In the genomic region with DNA sequence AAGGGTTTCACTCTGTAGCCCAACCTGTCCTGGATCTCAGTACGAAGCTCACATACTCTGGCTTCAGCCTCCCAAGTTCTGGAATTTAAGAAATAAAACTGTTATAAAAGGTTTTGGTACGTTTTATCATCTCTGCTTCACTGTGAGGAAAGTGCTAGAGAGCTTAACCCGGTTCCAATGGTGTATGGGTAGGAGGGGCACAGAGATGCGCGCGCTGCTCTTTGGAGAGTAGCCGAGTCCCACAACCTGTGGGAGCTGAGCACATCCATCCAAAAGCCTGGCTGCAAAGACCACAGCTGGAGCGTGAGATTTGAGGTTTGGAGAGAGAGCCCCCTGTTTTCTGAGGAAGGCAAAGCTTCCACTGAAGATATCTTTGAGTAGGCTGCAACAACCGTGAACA, we compare ENCODE assay signal across 8 mouse cellular contexts. TPM values are rescaled to one million over a fixed set of nuclear protein-coding genes. Genes with fewer than 3 reads are reported as not detected.
A peak's percentile ranks its signal among the peaks of the same experiment; 100 is the strongest.
DNase-seq lines count a peak whose midpoint lies in the region; ATAC-seq and TF ChIP-seq lines count a peak whose summit lies in the region.

No protein-coding gene starts in this region.

- no peaks in the 10 kb centered on the region for H3K9me3 ChIP-seq in embryonic facial prominence, embryonic 10.5 days
- no peaks in the 10 kb centered on the region for H3K9me3 ChIP-seq in intestine, embryonic 16.5 days (ENCODE audit: control insufficient read depth, low read length)
- no peaks in the 10 kb centered on the region for H3K9me3 ChIP-seq in neural tube, embryonic 11.5 days (ENCODE audit: control insufficient read depth, low read length)

- no peak for TF ChIP-seq CTCF in gastrocnemius, adult 2 months (IDR thresholded peaks at IDR 0.05)
- TF ChIP-seq CTCF in C2C12 (IDR thresholded peaks at IDR 0.05; ENCODE audit: control insufficient read depth, insufficient read depth, insufficient read length), result no peak

- H3K36me3 ChIP-seq in C2C12 (ENCODE audit: control insufficient read depth, insufficient read depth), result no peaks in the 10 kb centered on the region
- no peaks in the 10 kb centered on the region for H3K36me3 ChIP-seq in embryonic facial prominence, embryonic 10.5 days (replicated peaks)
- H3K36me3 ChIP-seq in intestine, embryonic 16.5 days (ENCODE audit: control insufficient read depth, insufficient read depth, low read length), result no peaks in the 10 kb centered on the region
- no peaks in the 10 kb centered on the region for H3K36me3 ChIP-seq in neural tube, embryonic 11.5 days (ENCODE audit: control insufficient read depth, insufficient read depth, low read length)

- under 1% methylated on average over 9 of the region's 9 CpGs for WGBS in embryonic facial prominence, embryonic 10.5 days
- WGBS in intestine, embryonic 16.5 days, result under 1% methylated on average over 9 of the region's 9 CpGs
- 2% methylated on average over 9 of the region's 9 CpGs for WGBS in neural tube, embryonic 11.5 days

- peak overlapping the region; percentile 76 for H3K4me2 ChIP-seq in intestine, embryonic 16.5 days (ENCODE audit: low read depth, low read length)
- H3K4me2 ChIP-seq in neural tube, embryonic 11.5 days (ENCODE audit: low read depth), result peak overlapping the region; percentile 45

- no peaks in the 10 kb centered on the region for H3K79me2 ChIP-seq in C2C12 (ENCODE audit: control insufficient read depth, insufficient read depth)

- no peaks in the 10 kb centered on the region for H3K27me3 ChIP-seq in C2C12 (ENCODE audit: control insufficient read depth, insufficient read depth, insufficient read length)
- no peaks in the 10 kb centered on the region for H3K27me3 ChIP-seq in embryonic facial prominence, embryonic 10.5 days (replicated peaks; ENCODE audit: low read depth, poor library complexity, severe bottlenecking)
- H3K27me3 ChIP-seq in intestine, embryonic 16.5 days (replicated peaks; ENCODE audit: control insufficient read depth, insufficient read depth, low read length), result no peaks in the 10 kb centered on the region
- no peaks in the 10 kb centered on the region for H3K27me3 ChIP-seq in neural tube, embryonic 11.5 days (ENCODE audit: control insufficient read depth, insufficient read depth, low read length)

- H3K9ac ChIP-seq in intestine, embryonic 16.5 days (ENCODE audit: low read depth, low read length), result peak overlapping the region; percentile 43; the same call in 1 of the 2 replicates
- H3K9ac ChIP-seq in neural tube, embryonic 11.5 days (ENCODE audit: low read length), result no peak overlapping the region

- peak; percentile 72 for ATAC-seq in intestine, embryonic 16.5 days
- ATAC-seq in neural tube, embryonic 11.5 days (ENCODE audit: insufficient read depth, low FRiP score, low TSS enrichment), result peak; percentile 66; the same call in 1 of the 2 replicates

- H3K79me3 ChIP-seq in C2C12 (ENCODE audit: low read depth), result no peaks in the 10 kb centered on the region

- peak overlapping the region; percentile 79 for H3K4me3 ChIP-seq in gastrocnemius, adult 2 months
- peak overlapping the region; percentile 23 for H3K4me3 ChIP-seq in C2C12 (ENCODE audit: insufficient read depth, poor library complexity, severe bottlenecking)
- peak overlapping the region; percentile 63 for H3K4me3 ChIP-seq in embryonic facial prominence, embryonic 10.5 days
- H3K4me3 ChIP-seq in intestine, embryonic 16.5 days (ENCODE audit: low read length), result peak overlapping the region; percentile 51
- H3K4me3 ChIP-seq in neural tube, embryonic 11.5 days (ENCODE audit: low read depth, low read length), result peak overlapping the region; percentile 38

- peaks cover 3% of the 10 kb centered on the region; the same call in 1 of the 2 replicates for H3K4me1 ChIP-seq in embryonic facial prominence, embryonic 10.5 days
- peaks cover 5% of the 10 kb centered on the region for H3K4me1 ChIP-seq in intestine, embryonic 16.5 days (ENCODE audit: control insufficient read depth, insufficient read depth, low read length)
- H3K4me1 ChIP-seq in neural tube, embryonic 11.5 days (ENCODE audit: control insufficient read depth, insufficient read depth, low read length), result no peaks in the 10 kb centered on the region

- intact Hi-C loops in gastrocnemius, adult 2 months (cut with DNase I), result loop anchor here (5.0 to 10.0 kb wide), 2 partner anchors 50 to 93 kb away; no protein-coding TSS in a partner anchor
- intact Hi-C loops in gastrocnemius, postnatal 36 days (cut with DNase I), result loop anchor here (10.0 kb wide), 1 partner anchor 113 kb away; no protein-coding TSS in a partner anchor

- H3ac ChIP-seq in C2C12 (ENCODE audit: control insufficient read depth, insufficient read length, low read depth), result no peak overlapping the region

- DNase-seq in gastrocnemius, adult 2 months, result peak; percentile 16
- DNase-seq in gastrocnemius, postnatal 36 days, result no peak
- DNase-seq in embryonic facial prominence, embryonic 10.5 days (ENCODE audit: low spot score), result peak; percentile 64
- DNase-seq in neural tube, embryonic 11.5 days (ENCODE audit: low spot score), result peak; percentile 56
- no peak for DNase-seq in adipocyte (ENCODE audit: low spot score)
- DNase-seq in gastrocnemius, postnatal 25 days, result no peak

- H3K27ac ChIP-seq in gastrocnemius, adult 2 months, result no peak overlapping the region
- no peak overlapping the region for H3K27ac ChIP-seq in embryonic facial prominence, embryonic 10.5 days (replicated peaks)
- no peak overlapping the region for H3K27ac ChIP-seq in intestine, embryonic 16.5 days (ENCODE audit: low read length)
- H3K27ac ChIP-seq in neural tube, embryonic 11.5 days (ENCODE audit: low read depth, low read length), result no peak overlapping the region

TF ChIP-seq in C2C12, 6 proteins besides CTCF, POLR2A, EP300 and RAD21:
- TF ChIP-seq USF1 (IDR thresholded peaks at IDR 0.05; ENCODE audit: low read depth) (no peak), CEBPB (IDR thresholded peaks at IDR 0.05; ENCODE audit: low read depth) (no peak), MYOG (IDR thresholded peaks at IDR 0.05; ENCODE audit: control insufficient read depth, extremely low read depth, insufficient read length) (no peak), MAX (IDR thresholded peaks at IDR 0.05) (no peak), MYOD1 (IDR thresholded peaks at IDR 0.05; ENCODE audit: control insufficient read depth, insufficient read length, low read depth) (no peak), FOSL1 (IDR thresholded peaks at IDR 0.05; ENCODE audit: insufficient read depth, low read length, poor library complexity, severe bottlenecking) (no peak)

RNA-seq across cellular contexts. Expression of a gene that starts 15.5 kb away (rescaled TPM):
- total RNA-seq in gastrocnemius, adult 2 months (2021), result not detected
- total RNA-seq in gastrocnemius, postnatal 36 days (2021), result not detected
- not detected for polyA plus RNA-seq in C2C12 (2012; fragmentation: generic; extraction: Trizol)
- polyA plus RNA-seq in embryonic facial prominence, embryonic 10.5 days (2016; fragmentation: Nextera tagmentation; extraction: Ambion mirVana), result 0.24 and 0.36 TPM in 2 replicates
- not detected in 2 replicates for polyA plus RNA-seq in intestine, embryonic 16.5 days (2015; fragmentation: Nextera tagmentation; extraction: Ambion mirVana)
- 0.30 TPM in 1 of 2 replicates, not detected in the other for polyA plus RNA-seq in neural tube, embryonic 11.5 days (2014; fragmentation: Nextera tagmentation; extraction: Ambion mirVana)
- total RNA-seq in gastrocnemius, postnatal 25 days (2021), result not detected

RNA-seq across cellular contexts. Expression of a gene that starts 19.3 kb away (rescaled TPM):
- total RNA-seq in gastrocnemius, adult 2 months (2021), result not detected
- total RNA-seq in gastrocnemius, postnatal 36 days (2021), result not detected
- not detected for polyA plus RNA-seq in C2C12 (2012; fragmentation: generic; extraction: Trizol)
- polyA plus RNA-seq in embryonic facial prominence, embryonic 10.5 days (2016; fragmentation: Nextera tagmentation; extraction: Ambion mirVana), result not detected in 2 replicates
- polyA plus RNA-seq in intestine, embryonic 16.5 days (2015; fragmentation: Nextera tagmentation; extraction: Ambion mirVana), result not detected in 2 replicates
- polyA plus RNA-seq in neural tube, embryonic 11.5 days (2014; fragmentation: Nextera tagmentation; extraction: Ambion mirVana), result not detected in 2 replicates
- not detected for total RNA-seq in gastrocnemius, postnatal 25 days (2021)

RNA-seq across cellular contexts. Expression of a gene that starts 34.9 kb away (rescaled TPM):
- not detected for total RNA-seq in gastrocnemius, adult 2 months (2021)
- not detected for total RNA-seq in gastrocnemius, postnatal 36 days (2021)
- polyA plus RNA-seq in C2C12 (2012; fragmentation: generic; extraction: Trizol), result not detected
- polyA plus RNA-seq in embryonic facial prominence, embryonic 10.5 days (2016; fragmentation: Nextera tagmentation; extraction: Ambion mirVana), result not detected in 2 replicates
- polyA plus RNA-seq in intestine, embryonic 16.5 days (2015; fragmentation: Nextera tagmentation; extraction: Ambion mirVana), result not detected in 2 replicates
- not detected in 2 replicates for polyA plus RNA-seq in neural tube, embryonic 11.5 days (2014; fragmentation: Nextera tagmentation; extraction: Ambion mirVana)
- total RNA-seq in gastrocnemius, postnatal 25 days (2021), result not detected

RNA-seq across cellular contexts. Expression of a gene that starts 35.2 kb away (rescaled TPM):
- 1 to 10 TPM; 6.9 to 8.7 TPM for total RNA-seq in gastrocnemius, adult 2 months (2021)
- total RNA-seq in gastrocnemius, postnatal 36 days (2021), result 1 to 10 TPM; 4.7 to 6.7 TPM
- 3.1 TPM for polyA plus RNA-seq in C2C12 (2012; fragmentation: generic; extraction: Trizol)
- polyA plus RNA-seq in embryonic facial prominence, embryonic 10.5 days (2016; fragmentation: Nextera tagmentation; extraction: Ambion mirVana), result 19.3 and 20.4 TPM in 2 replicates
- 6.6 and 7.9 TPM in 2 replicates for polyA plus RNA-seq in intestine, embryonic 16.5 days (2015; fragmentation: Nextera tagmentation; extraction: Ambion mirVana)
- polyA plus RNA-seq in neural tube, embryonic 11.5 days (2014; fragmentation: Nextera tagmentation; extraction: Ambion mirVana), result 14.8 and 19.6 TPM in 2 replicates
- 1 to 10 TPM; 4.5 to 5.0 TPM for total RNA-seq in gastrocnemius, postnatal 25 days (2021)

Comparison
In these comparisons a context has a peak if more than half of its experiments do, and no peak if none do; other contexts are left out.
1. DNase-seq: peak in gastrocnemius, adult 2 months (single experiment), embryonic facial prominence, embryonic 10.5 days (single experiment) and neural tube, embryonic 11.5 days (single experiment); none in gastrocnemius, postnatal 36 days (0 of 2), adipocyte (single experiment) and gastrocnemius, postnatal 25 days (single experiment).
2. H3K4me3 ChIP-seq: peak in every context shown above with its lines; median percentile 79 in gastrocnemius, adult 2 months; 63 in embryonic facial prominence, embryonic 10.5 days; 51 in intestine, embryonic 16.5 days; 38 in neural tube, embryonic 11.5 days; 23 in C2C12.